Mouse (Mus musculus) CD4-positive, CD25-positive, alpha-beta regulatory T cell, adult 2 months (primary cell): ENCODE measurements around the gene Vmn2r21.
"Not testable (repeated sequence)": the region's sequence is repeated elsewhere in the genome, so short reads cannot be mapped to it uniquely, and the experiment has no call there.

Experiments
- DNase-seq: peaks from one replicate; pipeline ENCODE4 v3.0.0-alpha.2; 2012; ENCODE audit warnings: low read depth, low spot score

Vmn2r21 gene

DNA sequence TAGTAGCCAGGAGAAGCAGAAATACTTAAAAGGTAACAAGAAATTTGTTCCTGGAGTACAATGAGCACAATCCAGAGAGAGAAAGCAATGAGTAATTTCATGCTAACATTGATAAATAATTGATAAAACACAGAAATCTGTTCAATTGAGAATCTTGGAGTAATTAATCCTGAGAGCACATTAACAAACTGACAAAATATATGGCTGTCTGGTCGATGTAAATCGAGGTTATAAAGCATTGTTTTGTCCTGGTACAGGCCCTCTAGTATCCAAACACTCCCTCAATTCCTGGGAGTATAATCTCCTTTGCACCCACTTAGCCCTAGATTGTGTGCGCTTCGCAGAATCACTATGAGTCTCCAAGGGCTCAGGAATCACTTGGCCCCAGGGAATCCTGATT, at the start of gene Vmn2r21:
Gene Vmn2r21 (minus strand): TSS at position 101 of the 400 bp plus-strand sequence.
- DNase-seq, result not testable (repeated sequence)

DNA sequence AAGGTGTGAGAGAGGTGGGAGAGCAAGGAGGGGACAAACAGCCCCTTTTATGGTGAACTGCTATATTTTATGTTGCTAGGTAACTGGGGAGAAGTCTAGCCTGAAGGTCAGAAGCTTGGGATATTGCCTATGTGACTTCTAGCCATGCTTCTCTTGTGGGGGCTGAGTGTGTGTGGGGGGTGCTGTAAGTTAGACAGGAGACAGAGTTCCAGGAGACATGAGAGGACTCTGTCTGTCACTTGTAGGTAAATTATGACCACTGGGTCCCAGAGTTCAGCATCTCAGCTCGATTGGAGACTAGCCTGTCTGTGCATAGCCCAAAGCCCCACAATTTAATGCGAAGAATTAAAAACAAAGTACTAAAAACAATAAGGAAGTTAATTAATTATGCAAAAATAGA, 41.5 kb upstream of the Vmn2r21 start:
- not testable (repeated sequence) for DNase-seq

DNA sequence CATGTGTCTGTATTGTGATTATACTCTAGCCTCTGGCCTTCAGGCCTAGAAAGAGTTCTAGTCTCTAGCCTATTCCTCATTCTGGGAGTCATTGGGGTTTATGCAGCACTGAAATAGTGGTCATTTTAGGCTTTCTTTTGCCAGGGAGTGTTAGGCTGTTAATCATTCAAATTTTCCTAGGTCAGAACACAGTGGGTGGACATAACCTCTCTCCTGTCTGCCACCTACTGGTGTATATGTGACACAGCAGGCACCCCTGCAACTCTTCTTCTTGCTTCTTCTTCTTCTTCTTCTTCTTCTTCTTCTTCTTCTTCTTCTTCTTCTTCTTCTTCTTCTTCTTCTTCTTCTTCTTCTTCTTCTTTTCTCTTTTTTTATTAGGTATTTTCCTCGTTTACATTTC, 6.5 kb upstream of the Vmn2r21 start:
- DNase-seq, result not testable (repeated sequence)

DNA sequence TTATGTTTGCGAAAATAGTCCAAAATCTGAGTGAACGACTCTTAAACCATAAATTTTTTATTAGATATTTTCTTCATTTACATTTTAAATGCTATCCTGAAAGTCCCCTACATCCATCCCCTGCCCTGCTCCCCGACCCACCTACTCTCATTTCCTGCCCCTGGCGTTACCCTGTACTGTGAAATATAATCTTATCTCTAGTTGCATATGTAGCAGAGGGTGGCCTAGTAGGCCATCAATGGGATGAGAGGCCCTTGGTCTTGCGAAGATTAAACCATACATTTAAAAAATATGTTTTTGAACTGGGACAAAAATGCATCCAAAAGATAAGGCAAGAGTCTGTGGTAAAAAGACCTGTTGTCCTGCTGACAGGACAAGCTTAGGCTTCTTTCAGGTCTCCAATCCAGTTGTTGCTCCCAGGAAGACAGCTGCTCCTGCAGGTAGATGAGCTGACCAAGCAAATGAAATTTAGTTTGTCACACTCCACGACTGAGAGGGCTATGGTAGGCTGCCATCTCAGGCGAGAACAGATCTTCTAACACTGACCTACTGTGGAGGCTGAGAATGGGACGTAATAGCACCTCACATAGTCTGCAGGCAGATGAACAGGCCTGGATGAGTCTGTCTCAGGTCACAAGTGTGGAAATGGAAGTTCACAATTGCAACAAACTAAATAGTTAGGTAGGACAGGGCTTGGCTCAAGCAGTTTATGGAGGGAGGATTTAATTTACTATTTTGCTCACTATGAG, 10.8 kb downstream of the Vmn2r21 start:
- DNase-seq, result not testable (repeated sequence)

DNA sequence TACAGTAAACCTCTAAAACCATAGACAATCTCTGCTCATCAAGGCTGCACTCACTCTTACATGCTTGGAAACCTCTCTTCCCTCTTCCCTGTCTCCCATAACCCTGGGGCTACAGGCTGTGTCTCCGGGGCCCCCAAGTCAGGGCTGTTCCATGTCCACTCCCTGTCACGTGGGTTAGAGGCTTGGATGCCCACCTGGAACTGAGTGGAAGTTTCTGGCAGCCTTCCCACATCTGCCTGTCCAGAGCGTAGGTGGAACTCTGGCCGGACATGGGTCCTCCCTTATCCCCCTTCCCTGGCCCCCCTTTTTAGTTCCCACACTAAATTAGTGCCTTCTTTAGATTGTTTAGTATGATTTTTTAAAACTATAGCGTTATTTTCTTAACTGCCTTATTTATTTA, 60.2 kb downstream of the Vmn2r21 start:
- DNase-seq, result not testable (repeated sequence)

GRCm38 (mm10) chr6:123472458-123472987, 60.7 kb downstream of the Vmn2r21 start:
- not testable (repeated sequence) for DNase-seq

- DNase-seq, result not testable (repeated sequence)
These were observed 64.6 kb downstream of the Vmn2r21 start for GRCm38 (mm10) chr6:123468651-123469050.
